Mouse (Mus musculus) embryonic facial prominence, embryonic 10.5 days (tissue): Measurements from ENCODE around the gene Ucp3. TPM values are rescaled to one million over a fixed set of nuclear protein-coding genes. Genes with fewer than 3 reads are reported as not detected.

Source experiments
- DNase-seq: peaks from one replicate; pipeline ENCODE4 v3.0.0-alpha.2; 2017; ENCODE audit warnings: low spot score
- H3K27ac ChIP-seq: fragments of 300-500 bp; sonication (generic); replicated peaks from 2 replicates; pipeline ENCODE4 v1.5.1; 2016; ENCODE audit warnings: mild to moderate bottlenecking
- H3K27me3 ChIP-seq: fragments of 300-500 bp; sonication (generic); replicated peaks from 2 replicates; pipeline ENCODE4 v1.6.1; 2016; ENCODE audit warnings: low read depth, mild to moderate bottlenecking; ENCODE audit not compliant: poor library complexity, severe bottlenecking
- H3K36me3 ChIP-seq: fragments of 300-500 bp; sonication (generic); replicated peaks from 2 replicates; pipeline ENCODE4 v1.6.1; 2016; ENCODE audit warnings: mild to moderate bottlenecking, moderate library complexity
- H3K4me1 ChIP-seq: fragments of 300-500 bp; sonication (generic); 2 replicates; pipeline ENCODE4 v1.6.1; 2016
- H3K4me3 ChIP-seq: fragments of 300-500 bp; sonication (generic); 2 replicates; pipeline ENCODE4 v1.5.1; 2016; ENCODE audit warnings: mild to moderate bottlenecking, moderate library complexity
- H3K9me3 ChIP-seq: fragments of 300-500 bp; sonication (generic); 2 replicates; pipeline ENCODE4 v1.6.1; 2016; ENCODE audit warnings: mild to moderate bottlenecking
- WGBS: fragments of 180-500 bp; shearing (Covaris S2); methylation state at CpG from one replicate; pipeline ENCODE4 v1.1.7; 2016; 5-methylcytosine and 5-hydroxymethylcytosine counted together
- polyA plus RNA-seq: library from polyadenylated mRNA; unstranded; fragments of >200 nt; fragmentation: Nextera tagmentation; extraction: Ambion mirVana; gene quantifications from 2 replicates; pipeline ENCODE4 v1.2.1, GENCODE M21; 2016

The Ucp3 gene
- polyA plus RNA-seq, 1 experiment from 2014 or later, result 0.11 TPM

- Histone ChIP-seq H3K4me3 (peak overlapping the region; percentile 64), H3K36me3 (peaks cover 41% of the 10 kb centered on the region), H3K27me3 (peaks cover 30% of the 10 kb centered on the region), H3K4me1 (peaks cover 62% of the 10 kb centered on the region), H3K27ac (peak overlapping the region; percentile 86), H3K9me3 (no peaks in the 10 kb centered on the region)
- 23% methylated on average over 11 of the region's 11 CpGs for WGBS
- DNase-seq, result peak; percentile 81
Observed at GRCm38 (mm10) chr7:100495581-100496251, 22.9 kb downstream of the Ucp3 start.

- H3K27me3 ChIP-seq, result peaks cover 30% of the 10 kb centered on the region
- 84% methylated on average over 6 of the region's 6 CpGs for WGBS
- peak overlapping the region; percentile 86 for H3K27ac ChIP-seq
- DNase-seq, result no peak
- peak overlapping the region; percentile 64; the same call in 1 of the 2 replicates for H3K4me3 ChIP-seq
- peaks cover 68% of the 10 kb centered on the region for H3K4me1 ChIP-seq
- H3K9me3 ChIP-seq, result no peaks in the 10 kb centered on the region
- peaks cover 41% of the 10 kb centered on the region for H3K36me3 ChIP-seq
Observed at GRCm38 (mm10) chr7:100496371-100496770, 23.6 kb downstream of the Ucp3 start.

- Histone ChIP-seq H3K36me3 (peaks cover 41% of the 10 kb centered on the region), H3K27me3 (peaks cover 28% of the 10 kb centered on the region), H3K9me3 (no peaks in the 10 kb centered on the region), H3K27ac (peak overlapping the region; percentile 86), H3K4me1 (peaks cover 69% of the 10 kb centered on the region), H3K4me3 (no peak overlapping the region)
- WGBS, result 98% methylated on average over 9 of the region's 9 CpGs
- DNase-seq, result no peak
Observed at GRCm38 (mm10) chr7:100496791-100497190, 24.0 kb downstream of the Ucp3 start.

- 79% methylated on average over 4 of the region's 4 CpGs for WGBS
- Histone ChIP-seq H3K4me1 (peaks cover 67% of the 10 kb centered on the region), H3K9me3 (no peaks in the 10 kb centered on the region)
Observed at GRCm38 (mm10) chr7:100497402-100497801, 24.6 kb downstream of the Ucp3 start.

GRCm38 (mm10) chr7:100497982-100498381 is 25.2 kb downstream of the Ucp3 start:
- no peaks in the 10 kb centered on the region for H3K9me3 ChIP-seq
- peaks cover 16% of the 10 kb centered on the region; the same call in 1 of the 2 replicates for H3K27me3 ChIP-seq
- H3K4me1 ChIP-seq, result peaks cover 61% of the 10 kb centered on the region
- H3K4me3 ChIP-seq, result no peak overlapping the region
- DNase-seq, result no peak
- WGBS, result 90% methylated on average over 13 of the region's 13 CpGs
- H3K36me3 ChIP-seq, result peaks cover 41% of the 10 kb centered on the region
- no peak overlapping the region for H3K27ac ChIP-seq

More at GRCm38 (mm10) chr7:100497402-100497801, 24.6 kb downstream of the Ucp3 start:
- Histone ChIP-seq H3K4me3 (no peak overlapping the region), H3K27me3 (peaks cover 22% of the 10 kb centered on the region), H3K27ac (no peak overlapping the region; the same call in 1 of the 2 replicates), H3K36me3 (peaks cover 41% of the 10 kb centered on the region)
- no peak for DNase-seq

GRCm38 (mm10) chr7:100499465-100499864 is 26.7 kb downstream of the Ucp3 start:
- DNase-seq, result no peak
- Histone ChIP-seq H3K4me1 (peaks cover 46% of the 10 kb centered on the region), H3K9me3 (no peaks in the 10 kb centered on the region), H3K27me3 (peaks cover 2% of the 10 kb centered on the region; the same call in 1 of the 2 replicates), H3K27ac (no peak overlapping the region), H3K4me3 (no peak overlapping the region), H3K36me3 (peaks cover 41% of the 10 kb centered on the region)

GRCm38 (mm10) chr7:100500276-100500977 is 27.6 kb downstream of the Ucp3 start:
- Histone ChIP-seq H3K27ac (no peak overlapping the region; the same call in 1 of the 2 replicates), H3K4me3 (no peak overlapping the region), H3K36me3 (peaks cover 41% of the 10 kb centered on the region), H3K4me1 (peaks cover 37% of the 10 kb centered on the region), H3K27me3 (no peaks in the 10 kb centered on the region), H3K9me3 (no peaks in the 10 kb centered on the region)
- no peak for DNase-seq
- 76% methylated on average over 16 of the region's 16 CpGs for WGBS

GRCm38 (mm10) chr7:100501027-100501843 is 28.4 kb downstream of the Ucp3 start:
- 69% methylated on average over 6 of the region's 6 CpGs for WGBS
- DNase-seq, result no peak
- peaks cover 29% of the 10 kb centered on the region for H3K4me1 ChIP-seq
- H3K36me3 ChIP-seq, result peaks cover 41% of the 10 kb centered on the region
- H3K9me3 ChIP-seq, result no peaks in the 10 kb centered on the region
- H3K27ac ChIP-seq, result 0 out of 2 replicates have a peak overlapping the region, but pooled peaks have one; percentile 40
- no peaks in the 10 kb centered on the region for H3K27me3 ChIP-seq
- no peak overlapping the region for H3K4me3 ChIP-seq

GRCm38 (mm10) chr7:100501844-100502373 is 29.1 kb downstream of the Ucp3 start:
- Histone ChIP-seq H3K4me3 (no peak overlapping the region), H3K4me1 (peaks cover 22% of the 10 kb centered on the region), H3K27ac (no peak overlapping the region), H3K36me3 (peaks cover 36% of the 10 kb centered on the region), H3K9me3 (no peaks in the 10 kb centered on the region), H3K27me3 (no peaks in the 10 kb centered on the region; the same call in 1 of the 2 replicates)
- no peak for DNase-seq
- WGBS, result 67% methylated on average over 2 of the region's 2 CpGs

GRCm38 (mm10) chr7:100502374-100502922 is 29.7 kb downstream of the Ucp3 start:
- no peak for DNase-seq
- 88% methylated on average over 7 of the region's 7 CpGs for WGBS
- Histone ChIP-seq H3K36me3 (peaks cover 30% of the 10 kb centered on the region), H3K27me3 (no peaks in the 10 kb centered on the region; the same call in 1 of the 2 replicates), H3K27ac (no peak overlapping the region), H3K4me3 (no peak overlapping the region), H3K4me1 (peaks cover 21% of the 10 kb centered on the region), H3K9me3 (no peaks in the 10 kb centered on the region)

- Histone ChIP-seq H3K9me3 (no peaks in the 10 kb centered on the region), H3K27ac (no peak overlapping the region), H3K4me1 (peaks cover 15% of the 10 kb centered on the region), H3K4me3 (no peak overlapping the region), H3K36me3 (peaks cover 24% of the 10 kb centered on the region), H3K27me3 (no peaks in the 10 kb centered on the region; the same call in 1 of the 2 replicates)
- no peak for DNase-seq
- 90% methylated on average over 5 of the region's 5 CpGs for WGBS
Observed at GRCm38 (mm10) chr7:100503076-100503475, 30.3 kb downstream of the Ucp3 start.
